Mouse (Mus musculus) heart, adult 18-20 months (tissue): Measurements from ENCODE around the gene Ctrb1. TPM values are rescaled to one million over a fixed set of nuclear protein-coding genes. Genes with fewer than 3 reads are reported as not detected.

Experiments
- DNase-seq, 2 experiments: peaks; one replicate each; pipeline ENCODE4 v3.0.0; 2021 to 2022; ENCODE audit warnings: mixed read lengths in 1 of 2
- total RNA-seq, 2 experiments: library from RNA; stranded (reverse); gene quantifications; 2 replicates each; pipeline ENCODE4 v1.2.3; 2021

Gene Ctrb1
- total RNA-seq, 2 experiments from 2014 or later = not detected

DNA sequence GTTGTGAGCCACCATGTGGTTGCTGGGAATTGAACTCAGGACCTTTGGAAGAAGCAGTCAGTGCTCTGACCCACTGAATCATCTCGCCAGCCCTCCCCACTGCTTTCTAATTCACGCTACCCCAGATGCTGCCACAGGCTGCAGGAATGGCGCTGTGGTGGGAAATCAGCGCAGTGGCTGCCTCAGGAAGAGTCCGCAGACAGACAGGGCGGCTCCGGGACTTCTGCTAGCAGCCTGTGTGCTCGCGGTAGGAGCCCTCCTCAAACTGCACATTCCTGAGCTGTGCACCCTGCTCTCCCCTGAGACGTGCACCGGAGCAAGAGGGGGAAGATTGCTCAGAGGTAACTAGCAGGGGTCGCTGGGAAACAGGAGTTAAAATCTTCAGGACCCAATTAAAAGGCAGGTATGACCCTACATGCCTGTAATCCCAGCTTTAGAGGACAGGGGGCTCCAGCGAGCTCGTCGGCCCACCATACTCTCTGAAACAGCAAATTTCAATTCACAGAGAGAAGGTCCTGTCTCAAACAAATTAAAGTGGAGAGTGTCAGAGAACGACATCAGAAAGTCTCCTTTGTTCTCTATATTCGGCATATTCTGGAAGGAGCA is 10.3 kb downstream of the Ctrb1 start:
- DNase-seq = no peak

- DNase-seq = no peak
These were observed 12.0 kb downstream of the Ctrb1 start for GRCm38 (mm10) chr8:111678848-111679247.

DNA sequence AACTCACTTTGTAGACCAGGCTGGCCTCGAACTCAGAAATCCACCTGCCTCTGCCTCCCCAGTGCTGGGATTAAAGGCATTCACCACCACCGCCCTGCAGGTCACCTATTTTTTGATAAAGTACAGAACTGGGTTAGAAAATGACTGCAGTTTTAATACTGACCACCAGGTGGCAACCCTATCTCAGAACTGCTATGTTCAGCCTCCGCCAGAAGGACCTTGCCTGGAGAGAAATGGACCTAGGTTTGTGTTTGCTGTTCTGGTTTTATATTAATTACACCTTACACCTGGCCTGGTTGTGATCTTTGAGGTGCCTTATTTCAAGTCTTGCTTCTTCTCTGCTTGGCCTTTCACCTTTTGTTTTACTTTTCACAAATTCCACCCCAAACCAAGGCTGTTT is 12.7 kb downstream of the Ctrb1 start:
- peak; percentile 65 to 76 for DNase-seq

DNA sequence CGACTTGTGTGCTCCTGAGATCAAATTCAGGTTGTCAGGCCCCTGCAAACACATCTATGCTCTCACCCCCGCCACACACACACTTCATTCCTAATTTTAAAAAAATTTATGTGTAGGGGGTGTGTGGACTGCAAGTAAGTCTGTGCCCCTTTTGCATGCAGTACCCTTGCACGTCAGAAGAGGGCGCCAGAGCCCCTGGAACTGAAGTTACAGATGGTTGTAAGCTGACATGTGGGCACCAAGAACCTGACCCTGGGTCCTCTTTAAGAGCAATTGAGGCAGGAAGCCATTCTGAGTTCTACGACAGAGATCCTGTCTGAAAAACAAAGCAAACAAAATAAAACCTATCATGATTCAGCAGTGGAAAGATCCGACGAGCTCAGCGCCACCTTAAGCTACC is 14.6 kb downstream of the Ctrb1 start:
- no peak for DNase-seq

DNA sequence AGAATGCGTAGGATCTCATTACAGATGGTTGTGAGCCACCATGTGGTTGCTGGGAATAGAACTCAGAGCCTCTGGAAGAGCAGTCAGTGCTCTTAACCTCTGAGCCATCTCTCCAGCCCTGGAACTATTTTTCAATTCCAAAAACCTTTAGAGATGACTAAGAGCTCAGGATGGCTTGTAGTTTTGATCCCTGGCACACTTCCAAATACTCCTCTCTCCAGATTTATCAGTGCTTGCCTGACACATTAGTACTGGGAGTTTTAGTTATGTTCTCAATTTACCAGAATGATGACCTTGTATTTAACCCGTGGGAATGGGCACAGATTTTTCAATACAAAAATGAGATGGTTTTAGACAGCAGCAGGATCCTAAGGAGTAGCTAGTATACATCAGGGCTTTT is 24.1 kb downstream of the Ctrb1 start:
- no peak for DNase-seq

GRCm38 (mm10) chr8:111662473-111662872 is 28.3 kb downstream of the Ctrb1 start:
- peak; percentile 77 to 93 for DNase-seq

DNA sequence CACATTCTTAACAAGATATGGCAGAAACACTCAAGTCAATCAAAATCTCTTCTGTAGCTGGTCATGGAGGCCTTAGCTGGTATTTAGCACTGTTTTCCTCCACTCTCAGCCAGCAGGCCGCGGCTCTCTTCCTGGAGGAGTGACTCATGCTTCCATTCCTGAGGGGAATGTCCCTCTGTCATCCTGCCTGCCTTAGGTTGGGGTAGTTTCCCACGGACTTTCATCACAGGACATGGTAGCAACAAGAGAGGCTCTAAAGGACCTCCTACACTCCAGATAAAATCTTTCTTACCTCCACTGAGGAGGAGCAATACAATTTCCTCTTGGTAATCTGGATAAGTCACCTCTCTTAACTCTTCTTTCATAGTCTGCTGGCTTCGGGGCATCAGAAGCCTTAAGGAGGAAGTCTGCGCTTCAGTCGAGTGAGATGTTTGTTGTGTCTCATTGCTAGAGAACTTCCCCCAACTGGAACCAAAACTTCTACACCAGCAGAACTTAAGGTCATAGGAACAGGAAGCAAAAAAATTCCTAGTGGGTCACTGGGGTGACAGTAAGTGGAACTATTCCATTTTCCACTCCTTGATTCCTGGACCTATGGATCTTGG is 31.9 kb downstream of the Ctrb1 start:
- DNase-seq = peak; percentile 38 to 51

DNA sequence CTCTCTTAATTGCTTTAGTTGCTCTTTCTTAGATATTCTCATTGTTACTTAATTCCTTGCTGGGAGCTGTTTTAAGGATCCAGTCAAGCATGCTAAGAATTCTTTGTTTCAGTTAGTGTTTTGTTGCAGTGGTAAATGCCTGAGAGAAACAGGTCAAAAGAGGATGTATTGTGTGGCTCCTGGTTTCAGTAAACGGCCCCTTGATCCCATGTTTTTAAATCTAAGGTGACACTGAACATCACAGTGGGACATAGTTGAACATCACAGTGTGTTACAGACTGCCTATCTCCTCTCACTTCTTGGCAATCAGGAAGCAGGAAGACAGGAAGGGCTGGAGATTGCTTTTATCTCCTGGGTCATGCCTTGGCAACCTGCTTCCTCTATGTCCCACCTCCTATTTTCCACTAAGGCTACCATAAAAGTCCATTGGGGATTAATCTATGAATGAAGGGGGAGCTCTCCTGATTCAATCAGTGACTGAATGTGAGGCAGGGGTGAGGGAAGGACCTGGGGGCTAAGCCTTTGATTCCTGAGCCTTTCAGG is 33.4 kb downstream of the Ctrb1 start:
- no peak for DNase-seq

- no peak for DNase-seq
These were observed 37.3 kb downstream of the Ctrb1 start for GRCm38 (mm10) chr8:111653524-111653923.

DNA sequence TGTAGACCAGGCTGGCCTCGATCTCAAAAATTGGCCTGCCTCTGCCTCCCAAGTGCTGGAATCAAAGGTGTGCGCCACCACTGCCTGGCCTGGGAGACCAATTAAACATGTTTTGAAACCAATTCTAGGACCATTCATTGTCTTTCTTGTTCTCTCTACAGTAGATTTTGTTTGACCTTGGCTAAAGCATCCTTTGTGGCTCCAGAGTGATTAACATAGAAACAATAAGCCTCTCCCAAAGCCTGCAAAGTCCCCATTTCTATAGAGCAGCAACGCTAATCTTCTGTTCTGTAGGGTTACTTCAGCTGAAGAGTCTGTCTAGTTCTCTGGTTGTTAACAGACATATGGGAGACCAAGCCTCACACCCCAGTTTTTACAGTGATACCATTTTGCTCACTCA is 40.2 kb downstream of the Ctrb1 start:
- DNase-seq = no peak

DNA sequence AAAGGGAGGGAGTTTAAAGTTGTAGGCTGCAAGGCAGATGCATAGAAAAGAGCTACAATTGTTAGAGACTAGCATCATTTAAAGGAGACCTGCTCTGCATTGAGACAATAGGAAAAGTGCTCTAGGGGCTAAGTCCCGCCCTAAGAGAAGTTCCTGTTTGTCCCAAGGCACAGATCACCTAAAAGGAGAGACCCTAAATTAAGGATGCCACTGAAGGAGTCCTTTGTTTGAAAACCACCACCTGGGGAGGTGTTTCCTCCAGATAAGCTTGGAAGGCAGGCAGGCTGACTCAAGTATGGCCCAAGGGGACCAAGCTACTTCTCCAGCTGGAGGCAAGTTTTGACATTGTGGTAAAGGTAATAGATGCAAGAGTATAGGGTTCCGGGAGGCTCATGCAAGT is 42.0 kb downstream of the Ctrb1 start:
- no peak for DNase-seq

GRCm38 (mm10) chr8:111645715-111646114 is 45.1 kb downstream of the Ctrb1 start:
- no peak for DNase-seq

DNA sequence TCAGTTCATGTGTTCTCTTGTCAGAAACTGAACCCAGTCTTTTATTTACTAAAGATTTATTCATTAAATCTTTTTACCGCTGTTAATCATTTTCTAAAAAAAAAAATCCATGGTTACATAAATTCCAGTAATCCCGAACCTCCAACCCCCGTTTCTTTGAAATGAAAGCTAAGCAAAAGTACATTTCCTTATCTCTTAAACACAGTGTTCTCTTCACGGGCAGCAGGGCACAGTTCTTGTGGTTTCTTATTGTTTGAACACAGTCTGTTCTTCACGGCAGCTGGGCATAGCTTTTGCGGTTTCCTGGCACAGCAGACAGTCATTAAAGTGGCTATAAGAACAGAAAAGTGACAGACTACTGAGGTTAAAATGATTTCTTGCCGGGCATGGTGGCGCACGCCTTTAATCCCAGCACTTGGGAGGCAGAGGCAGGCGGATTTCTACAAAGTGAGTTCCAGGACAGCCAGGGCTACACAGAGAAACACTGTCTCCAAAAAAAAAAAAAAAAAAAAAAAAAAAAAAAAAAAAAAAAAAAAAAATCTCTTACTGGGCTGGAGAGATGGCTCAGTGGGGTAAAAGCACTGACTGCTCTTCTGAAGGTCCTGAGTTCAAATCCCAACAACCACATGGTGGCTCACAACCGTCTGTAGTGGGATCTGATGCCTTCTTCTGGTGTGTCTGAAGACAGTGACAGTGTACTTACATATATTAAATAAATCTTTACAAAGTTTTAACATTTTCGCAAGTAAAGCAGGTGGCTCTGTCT is 46.3 kb downstream of the Ctrb1 start:
- peak; percentile 26 to 47 for DNase-seq

DNA sequence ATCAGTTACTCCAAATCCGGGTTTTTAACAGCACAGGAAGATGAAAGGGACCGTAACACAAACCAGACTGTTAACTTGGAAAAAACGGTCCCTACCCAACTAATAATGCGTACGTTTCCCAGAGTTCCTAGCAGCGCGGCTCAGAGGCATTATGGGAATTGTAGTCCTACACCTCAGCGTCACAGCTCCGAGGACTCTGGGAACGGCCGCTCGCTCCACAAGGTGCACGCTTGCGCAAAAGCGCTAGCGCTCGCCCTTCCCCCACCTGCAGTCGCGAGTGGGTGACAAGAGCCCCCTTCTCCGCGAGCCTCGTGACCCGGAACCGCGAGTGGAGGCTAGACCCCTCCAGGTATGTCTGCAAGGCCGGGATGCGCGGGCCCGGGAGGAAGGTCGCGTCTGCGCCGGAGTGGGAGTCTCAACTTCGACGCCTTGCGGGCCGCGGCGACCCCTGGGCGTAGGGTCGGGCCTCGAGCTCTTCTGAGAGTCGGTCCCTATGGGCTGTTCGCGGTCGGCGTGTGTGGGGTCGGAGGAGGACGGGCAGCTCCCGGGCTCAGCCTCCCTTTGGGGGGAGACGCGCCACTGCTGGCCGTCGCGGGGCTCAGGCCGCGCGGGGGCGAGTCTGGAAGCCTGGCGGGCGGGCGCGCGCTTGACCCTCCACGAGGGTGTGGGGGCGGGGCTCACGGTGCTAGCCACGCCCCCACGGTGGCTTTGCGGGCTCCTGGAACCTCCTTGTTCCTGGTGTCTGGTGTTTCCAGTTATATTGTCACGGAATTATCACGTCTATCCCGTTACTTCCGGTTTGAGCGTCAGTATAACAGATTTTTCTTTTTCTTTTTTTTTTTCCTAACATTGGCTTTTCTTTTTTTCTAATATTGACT is 47.3 kb downstream of the Ctrb1 start, which contains the start of gene Zfp1:
Zfp1 (plus strand) TSS at position 138 of the 878 bp plus-strand sequence.
- peak; percentile 95 to 96 for DNase-seq

DNA sequence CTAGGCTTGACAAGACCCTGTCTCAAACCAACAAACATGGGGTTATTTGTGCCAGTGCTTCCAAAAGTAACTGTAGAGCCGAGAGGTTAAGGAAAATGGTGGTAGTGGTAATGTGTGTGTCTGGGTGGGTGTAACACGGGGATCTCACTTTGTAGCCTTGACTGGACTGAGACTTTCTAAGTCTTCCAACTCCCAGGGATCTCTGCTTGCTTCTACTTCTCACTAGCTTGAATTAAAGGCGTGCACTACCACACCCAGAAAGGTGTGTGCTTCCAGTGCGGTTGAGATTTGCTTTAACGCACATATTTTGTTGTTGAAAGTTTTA is 47.9 kb downstream of the Ctrb1 start:
- DNase-seq = no peak

DNA sequence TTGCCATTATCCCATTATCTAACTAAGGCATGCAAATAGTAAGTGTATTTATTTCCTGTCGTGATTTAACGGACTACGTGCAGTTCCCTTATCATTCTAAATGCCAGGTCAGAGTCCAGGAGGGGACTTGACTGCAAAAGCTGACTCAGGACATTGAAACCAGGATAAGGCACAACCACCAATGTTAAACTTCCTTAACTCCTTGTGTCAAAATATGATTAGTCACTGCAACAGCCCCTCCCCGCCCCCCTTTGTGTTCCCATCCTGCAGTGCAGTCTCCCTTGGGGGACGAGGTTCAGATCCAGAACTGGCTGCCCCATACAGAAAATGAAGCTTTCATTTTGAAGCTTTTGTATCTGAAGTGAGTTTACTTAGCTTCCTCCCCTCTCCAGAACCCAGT is 48.3 kb downstream of the Ctrb1 start:
- peak; percentile 49 to 56 for DNase-seq

DNA sequence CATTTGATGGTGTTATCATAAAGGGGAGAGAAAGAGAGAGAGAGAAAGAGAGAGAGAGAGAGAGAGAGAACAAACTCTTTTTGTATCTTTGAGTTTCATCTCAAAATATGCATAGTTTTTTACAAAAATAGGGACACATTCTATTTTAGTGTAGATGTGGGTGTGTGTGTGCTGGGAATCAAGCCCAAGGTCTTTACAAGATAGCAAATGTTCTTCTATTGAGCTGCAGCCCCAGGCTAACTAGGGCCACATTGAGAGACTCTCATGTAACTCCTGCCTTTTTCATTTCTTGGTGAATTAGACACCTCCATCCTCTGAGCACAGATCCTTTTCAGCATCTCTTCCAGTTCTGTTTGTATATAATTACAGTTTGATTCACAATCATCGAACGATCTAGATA is 49.7 kb downstream of the Ctrb1 start:
- DNase-seq = no peak

- DNase-seq = no peak
These were observed 52.7 kb downstream of the Ctrb1 start for GRCm38 (mm10) chr8:111638086-111638485.
